Mouse (Mus musculus) spleen, adult 2 months (tissue): ENCODE results near the gene Fyttd1.

Experiments
- CTCF ChIP-seq: fragments of 200-500 bp; IDR thresholded peaks from 2 replicates; pipeline ENCODE4 v1.5.1; 2011; ENCODE audit warnings: mild to moderate bottlenecking, inconsistent platforms; ENCODE audit not compliant: insufficient read depth, insufficient read length, insufficient replicate concordance; ENCODE audit errors: extremely low read depth
- POLR2A ChIP-seq: fragments of 200-500 bp; IDR thresholded peaks from 2 replicates; pipeline ENCODE4 v1.6.1; 2011; ENCODE audit warnings: low read depth, low read length, inconsistent platforms

- TF ChIP-seq POLR2A, result no peak
- TF ChIP-seq CTCF, result no peak
Measured at GRCm38 (mm10) chr16:32929918-32930317, 52.6 kb downstream of the Fyttd1 start.
